Mouse (Mus musculus) CH12.LX (cell line): ENCODE data around the gene Fam89a.

Experiments
- CHD1 ChIP-seq: IDR thresholded peaks from 2 replicates; pipeline ENCODE4 v1.6.1; 2012; ENCODE audit warnings: low read depth, low read length, improper control_type of control experiment, inconsistent platforms
- CTCF ChIP-seq, 2 experiments: IDR thresholded peaks in 1 of 2; conservative IDR thresholded peaks in 1 of 2; 2 replicates each; pipeline ENCODE4 v1.5.1; 2011 to 2012; ENCODE audit warnings: low read depth in 2 of 2, low read length in 2 of 2, improper control_type of control experiment in 1 of 2, inconsistent platforms in 1 of 2, mild to moderate bottlenecking in 1 of 2, moderate library complexity in 1 of 2
- GABPA ChIP-seq: IDR thresholded peaks from 2 replicates; pipeline ENCODE4 v1.6.1; 2012; ENCODE audit warnings: low read depth, low read length, improper control_type of control experiment, inconsistent platforms; ENCODE audit not compliant: insufficient replicate concordance
- IRF4 ChIP-seq: IDR thresholded peaks from 2 replicates; pipeline ENCODE4 v1.6.1; 2014; ENCODE audit warnings: low read depth, mild to moderate bottlenecking, inconsistent platforms, low read length, improper control_type of control experiment
- MAX ChIP-seq: IDR thresholded peaks from 2 replicates; pipeline ENCODE4 v1.6.1; 2011; ENCODE audit warnings: low read length, improper control_type of control experiment
- MYC ChIP-seq: IDR thresholded peaks from 2 replicates; pipeline ENCODE4 v1.6.1; 2011; ENCODE audit warnings: low read depth, mild to moderate bottlenecking, improper control_type of control experiment, low read length
- NELFE ChIP-seq: IDR thresholded peaks from 2 replicates; pipeline ENCODE4 v1.6.1; 2011; ENCODE audit warnings: low read depth, low read length, improper control_type of control experiment

DNA sequence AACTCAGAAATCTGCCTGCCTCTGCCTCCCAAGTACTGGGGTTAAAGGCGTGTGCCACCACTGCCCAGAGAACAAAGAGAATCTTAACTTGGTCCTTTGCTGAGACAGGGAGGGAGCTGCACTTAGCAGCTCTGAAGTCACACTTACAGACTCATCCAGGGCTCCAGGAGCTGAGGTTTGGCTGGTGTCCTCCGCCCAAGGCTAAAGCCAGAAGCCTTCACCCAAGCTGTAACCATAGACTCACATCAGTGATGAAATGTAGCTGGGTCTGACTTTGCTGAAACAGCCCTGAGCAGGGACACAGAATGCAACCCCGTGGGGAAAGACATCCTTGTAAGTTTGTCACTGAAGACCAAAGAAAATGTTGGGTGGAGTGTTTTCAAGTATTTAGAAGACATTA is 30.8 kb upstream of the Fam89a start:
- TF ChIP-seq MYC (no peak), IRF4 (no peak), MAX (no peak), CTCF (conservative IDR thresholded peaks at IDR 0.05 in 1 of 2, IDR thresholded peaks at IDR 0.05 in 1 of 2; ENCODE audit: low read depth in 2 of 2, low read length in 2 of 2) (no peak), CHD1 (no peak), NELFE (no peak), GABPA (no peak)
